Comparison of ENCODE assay signal across 38 mouse cellular contexts in genomic region chr17:47721183-47721582, GRCm38 (mm10). TPM values are rescaled to one million over a fixed set of nuclear protein-coding genes. Genes with fewer than 3 reads are reported as not detected.
"Had no signal": no experiment of that assay in that cellular context is flagged by ENCODE, and none has a peak within 500 bp of the region (broad histone marks: within the 10 kb centered on the region; RNA-seq: fewer than 3 reads in every experiment).

No protein-coding gene starts in this region.

- H3K9ac ChIP-seq: heart, embryonic 12.5 days; hindbrain, embryonic 13.5 days; hindbrain, embryonic 15.5 days; kidney, embryonic 15.5 days; limb, embryonic 13.5 days; limb, embryonic 15.5 days had no signal

- H3K4me1 ChIP-seq: hindbrain, embryonic 13.5 days; hindbrain, embryonic 15.5 days; kidney, embryonic 15.5 days; limb, embryonic 13.5 days; limb, embryonic 15.5 days had no signal

- DNase-seq: gastrocnemius, postnatal 14 days; gastrocnemius, postnatal 36 days; heart, adult 11 months; heart, postnatal 14 days; heart, postnatal 36 days; kidney, adult 11 months; kidney, adult 2 months; kidney, adult 9 months; kidney, postnatal 14 days; kidney, postnatal 36 days; layer of hippocampus, adult 9-11 months; layer of hippocampus, postnatal 36 days; left cerebral cortex, postnatal 4 days had no signal

- H3K36me3 ChIP-seq: heart, embryonic 10.5 days; heart, embryonic 12.5 days; hindbrain, embryonic 13.5 days; hindbrain, embryonic 15.5 days; kidney, embryonic 15.5 days; limb, embryonic 13.5 days; limb, embryonic 15.5 days had no signal

- H3K27ac ChIP-seq: heart, embryonic 10.5 days; hindbrain, embryonic 13.5 days; hindbrain, embryonic 15.5 days; hindbrain, postnatal 0 days; kidney, embryonic 15.5 days; kidney, postnatal 0 days; limb, embryonic 13.5 days; limb, embryonic 15.5 days had no signal

- H3K9me3 ChIP-seq: heart, embryonic 10.5 days; heart, embryonic 12.5 days; hindbrain, embryonic 13.5 days; hindbrain, embryonic 15.5 days; kidney, embryonic 15.5 days; limb, embryonic 13.5 days; limb, embryonic 15.5 days had no signal

- H3K4me3 ChIP-seq: heart, embryonic 10.5 days; heart, embryonic 12.5 days; hindbrain, embryonic 13.5 days; hindbrain, embryonic 15.5 days; kidney, embryonic 15.5 days; limb, embryonic 13.5 days; limb, embryonic 15.5 days had no signal

- H3K27me3 ChIP-seq: hindbrain, embryonic 13.5 days; hindbrain, embryonic 15.5 days; kidney, embryonic 15.5 days; limb, embryonic 13.5 days; limb, embryonic 15.5 days had no signal

- ATAC-seq: hindbrain, postnatal 0 days; intestine, embryonic 16.5 days had no signal

- H3K4me2 ChIP-seq: heart, embryonic 12.5 days; hindbrain, embryonic 13.5 days; hindbrain, embryonic 15.5 days; kidney, embryonic 15.5 days; limb, embryonic 13.5 days; limb, embryonic 15.5 days had no signal

RNA-seq across cellular contexts. Expression of gene Pgc, which starts 5.5 kb away (rescaled TPM):
- total RNA-seq: gastrocnemius, adult 18-20 months; gastrocnemius, adult 8-10 months; gastrocnemius, postnatal 14 days; gastrocnemius, postnatal 36 days; heart, adult 8-10 months; heart, postnatal 14 days; heart, postnatal 36 days; hematopoietic stem cell, adult 5-6 weeks; layer of hippocampus, adult 18-20 months; layer of hippocampus, adult 8-10 months; layer of hippocampus, postnatal 14 days; layer of hippocampus, postnatal 36 days; left cerebral cortex, adult 18-20 months; left cerebral cortex, adult 8-10 months; left cerebral cortex, postnatal 10 days; left cerebral cortex, postnatal 25 days; left cerebral cortex, postnatal 4 days; liver, adult 2 months had no signal
- polyA plus RNA-seq: heart, embryonic 12.5 days; heart, postnatal 0 days; hindbrain, embryonic 11.5 days; hindbrain, embryonic 13.5 days; limb, embryonic 11.5 days had no signal

RNA-seq across cellular contexts. Expression of gene Prickle4, which starts 26.6 kb away (rescaled TPM):
- polyA plus RNA-seq: heart, embryonic 10.5 days had no signal

RNA-seq across cellular contexts. Expression of gene Gm21981, which starts 26.9 kb away (rescaled TPM):
- total RNA-seq: hematopoietic stem cell, adult 5-6 weeks had no signal
